Mouse (Mus musculus): ENCODE measurements around the gene Ggcx. TPM values are rescaled to one million over a fixed set of nuclear protein-coding genes. Genes with fewer than 3 reads are reported as not detected.
"Not testable (repeated sequence)": the region's sequence is repeated elsewhere in the genome, so short reads cannot be mapped to it uniquely, and the experiment has no call there.

Gene Ggcx
- polyA plus RNA-seq, 1 experiment from 2014 or later = 23.9 TPM

GRCm38 (mm10) chr6:72454833-72455373 lies 40.8 kb downstream of the Ggcx start:
- Histone ChIP-seq H3K36me3 (ENCODE audit: control insufficient read depth, insufficient read depth, low read length) (no peaks in the 10 kb centered on the region), H3K9ac (ENCODE audit: low read depth, low read length) (no peak overlapping the region), H3K9me3 (replicated peaks; ENCODE audit: control insufficient read depth, low read length) (no peaks in the 10 kb centered on the region), H3K27me3 (ENCODE audit: control insufficient read depth, insufficient read depth, low read length) (no peaks in the 10 kb centered on the region), H3K27ac (ENCODE audit: low read depth, low read length) (no peak overlapping the region), H3K4me3 (ENCODE audit: low read depth, low read length) (no peak overlapping the region), H3K4me1 (ENCODE audit: control insufficient read depth, insufficient read depth, low read length) (peaks cover 14% of the 10 kb centered on the region), H3K4me2 (no peak overlapping the region)
- 65% methylated on average over 7 of the region's 7 CpGs for WGBS (ENCODE audit: insufficient replicate concordance)
- no peak for ATAC-seq (replicated peaks; ENCODE audit: insufficient number of reproducible peaks, low FRiP score, low TSS enrichment)

GRCm38 (mm10) chr6:72456567-72456966 lies 42.5 kb downstream of the Ggcx start:
- Histone ChIP-seq H3K27me3 (ENCODE audit: control insufficient read depth, insufficient read depth, low read length) (no peaks in the 10 kb centered on the region), H3K36me3 (ENCODE audit: control insufficient read depth, insufficient read depth, low read length) (no peaks in the 10 kb centered on the region), H3K9ac (ENCODE audit: low read depth, low read length) (no peak overlapping the region), H3K4me2 (no peak overlapping the region), H3K4me3 (ENCODE audit: low read depth, low read length) (no peak overlapping the region), H3K4me1 (ENCODE audit: control insufficient read depth, insufficient read depth, low read length) (peaks cover 14% of the 10 kb centered on the region), H3K27ac (ENCODE audit: low read depth, low read length) (no peak overlapping the region), H3K9me3 (replicated peaks; ENCODE audit: control insufficient read depth, low read length) (no peaks in the 10 kb centered on the region)
- no peak for ATAC-seq (replicated peaks; ENCODE audit: insufficient number of reproducible peaks, low FRiP score, low TSS enrichment)
- WGBS (ENCODE audit: insufficient replicate concordance) = 52% methylated on average over 4 of the region's 4 CpGs

- 67% methylated on average over 7 of the region's 7 CpGs for WGBS (ENCODE audit: insufficient replicate concordance)
- no peak for ATAC-seq (replicated peaks; ENCODE audit: insufficient number of reproducible peaks, low FRiP score, low TSS enrichment)
- no peak overlapping the region for H3K4me3 ChIP-seq (ENCODE audit: low read depth, low read length)
- no peak overlapping the region for H3K9ac ChIP-seq (ENCODE audit: low read depth, low read length)
- H3K9me3 ChIP-seq (replicated peaks; ENCODE audit: control insufficient read depth, low read length) = no peaks in the 10 kb centered on the region
- H3K4me1 ChIP-seq (ENCODE audit: control insufficient read depth, insufficient read depth, low read length) = peaks cover 14% of the 10 kb centered on the region
- H3K4me2 ChIP-seq = no peak overlapping the region
- H3K36me3 ChIP-seq (ENCODE audit: control insufficient read depth, insufficient read depth, low read length) = no peaks in the 10 kb centered on the region
- H3K27me3 ChIP-seq (ENCODE audit: control insufficient read depth, insufficient read depth, low read length) = no peaks in the 10 kb centered on the region
- H3K27ac ChIP-seq (ENCODE audit: low read depth, low read length) = no peak overlapping the region
Observed at GRCm38 (mm10) chr6:72458418-72458817, 44.3 kb downstream of the Ggcx start.

DNA sequence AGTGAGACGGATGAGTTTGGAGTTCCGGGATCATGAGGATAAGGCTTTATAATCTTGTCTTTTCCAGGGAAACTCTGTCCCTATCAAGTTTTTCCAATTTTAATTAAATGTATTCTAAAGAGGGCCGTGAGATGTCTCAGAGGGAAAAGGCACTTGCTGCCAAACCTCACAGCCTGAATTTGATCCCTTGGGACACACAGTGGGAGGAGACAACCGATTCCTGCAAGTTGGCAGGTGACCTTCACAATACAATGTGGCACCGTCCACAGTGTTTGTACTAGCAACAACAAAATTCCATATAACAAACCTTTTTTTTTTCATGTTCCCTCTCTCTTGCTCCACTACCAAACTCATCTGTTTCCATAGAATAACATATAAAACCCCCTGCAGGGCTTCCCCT lies 44.8 kb downstream of the Ggcx start:
- Histone ChIP-seq H3K4me3 (ENCODE audit: low read depth, low read length) (no peak overlapping the region), H3K27me3 (ENCODE audit: control insufficient read depth, insufficient read depth, low read length) (no peaks in the 10 kb centered on the region), H3K27ac (ENCODE audit: low read depth, low read length) (no peak overlapping the region), H3K9ac (ENCODE audit: low read depth, low read length) (no peak overlapping the region), H3K4me1 (ENCODE audit: control insufficient read depth, insufficient read depth, low read length) (peaks cover 13% of the 10 kb centered on the region), H3K9me3 (replicated peaks; ENCODE audit: control insufficient read depth, low read length) (no peaks in the 10 kb centered on the region), H3K36me3 (ENCODE audit: control insufficient read depth, insufficient read depth, low read length) (no peaks in the 10 kb centered on the region), H3K4me2 (no peak overlapping the region)
- 48% methylated on average over 5 of the region's 5 CpGs for WGBS (ENCODE audit: insufficient replicate concordance)
- ATAC-seq (replicated peaks; ENCODE audit: insufficient number of reproducible peaks, low FRiP score, low TSS enrichment) = no peak

- no peak overlapping the region; the same call in 1 of the 2 replicates for H3K27ac ChIP-seq (ENCODE audit: low read depth, low read length)
- ATAC-seq (replicated peaks; ENCODE audit: insufficient number of reproducible peaks, low FRiP score, low TSS enrichment) = no peak; the same call in 1 of the 2 replicates
Observed at GRCm38 (mm10) chr6:72460036-72460801, 46.1 kb downstream of the Ggcx start.

GRCm38 (mm10) chr6:72462550-72463257 lies 48.6 kb downstream of the Ggcx start:
- not testable (repeated sequence) for H3K4me3 ChIP-seq (ENCODE audit: low read depth, low read length); H3K4me2 ChIP-seq; H3K9me3 ChIP-seq (replicated peaks; ENCODE audit: control insufficient read depth, low read length); H3K27me3 ChIP-seq (ENCODE audit: control insufficient read depth, insufficient read depth, low read length); ATAC-seq (replicated peaks; ENCODE audit: insufficient number of reproducible peaks, low FRiP score, low TSS enrichment); H3K36me3 ChIP-seq (ENCODE audit: control insufficient read depth, insufficient read depth, low read length); H3K4me1 ChIP-seq (ENCODE audit: control insufficient read depth, insufficient read depth, low read length); H3K27ac ChIP-seq (ENCODE audit: low read depth, low read length); H3K9ac ChIP-seq (ENCODE audit: low read depth, low read length)
- WGBS (ENCODE audit: insufficient replicate concordance) = 67% methylated on average over 5 of the region's 5 CpGs

More at GRCm38 (mm10) chr6:72460036-72460801, 46.1 kb downstream of the Ggcx start:
- Histone ChIP-seq H3K4me3 (ENCODE audit: low read depth, low read length) (no peak overlapping the region), H3K9ac (ENCODE audit: low read depth, low read length) (no peak overlapping the region), H3K9me3 (replicated peaks; ENCODE audit: control insufficient read depth, low read length) (no peaks in the 10 kb centered on the region), H3K27me3 (ENCODE audit: control insufficient read depth, insufficient read depth, low read length) (no peaks in the 10 kb centered on the region), H3K4me1 (ENCODE audit: control insufficient read depth, insufficient read depth, low read length) (peaks cover 4% of the 10 kb centered on the region; the same call in 1 of the 2 replicates), H3K36me3 (ENCODE audit: control insufficient read depth, insufficient read depth, low read length) (no peaks in the 10 kb centered on the region), H3K4me2 (no peak overlapping the region)
- WGBS (ENCODE audit: insufficient replicate concordance) = 40% methylated on average over 9 of the region's 9 CpGs

DNA sequence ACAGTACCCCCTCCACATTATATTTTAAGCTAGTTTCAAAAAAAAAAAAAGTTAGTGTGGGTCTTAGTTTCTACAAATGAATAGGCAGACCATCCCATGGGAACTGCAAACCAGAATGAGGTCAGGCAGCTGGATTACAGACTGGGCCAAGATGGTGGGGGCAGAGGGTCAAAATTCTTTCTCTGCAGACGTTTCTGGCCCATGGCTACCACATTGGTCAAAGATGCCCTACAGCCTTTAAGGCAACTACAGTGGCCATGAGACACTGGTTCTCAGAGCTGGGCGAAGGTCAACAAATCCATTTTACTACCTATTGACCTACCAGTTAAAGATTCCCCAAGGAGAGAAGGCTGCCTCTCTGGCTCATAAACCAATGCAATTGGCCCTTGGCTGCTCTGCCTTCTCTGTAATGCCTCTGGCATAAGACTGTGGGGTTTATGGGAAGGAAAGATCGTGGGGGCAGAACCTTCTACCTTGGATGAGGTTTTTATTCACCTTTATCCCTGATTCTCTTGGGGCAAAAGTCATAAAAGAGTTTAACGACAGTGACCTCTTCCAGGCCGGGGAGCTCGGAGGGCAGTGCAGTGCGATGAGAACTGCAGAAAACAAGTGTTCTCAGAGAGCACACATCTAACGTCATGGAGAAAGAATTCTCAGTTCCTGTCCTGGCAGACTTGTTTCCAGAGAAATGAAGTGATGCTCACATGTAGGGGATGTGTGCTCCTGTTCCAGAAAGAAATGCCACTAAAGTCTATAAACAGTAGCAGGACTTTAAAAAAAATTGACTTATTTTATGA lies 51.5 kb downstream of the Ggcx start:
- Histone ChIP-seq H3K9ac (ENCODE audit: low read depth, low read length) (no peak overlapping the region), H3K4me3 (ENCODE audit: low read depth, low read length) (no peak overlapping the region), H3K36me3 (ENCODE audit: control insufficient read depth, insufficient read depth, low read length) (no peaks in the 10 kb centered on the region), H3K27me3 (ENCODE audit: control insufficient read depth, insufficient read depth, low read length) (no peaks in the 10 kb centered on the region), H3K4me1 (ENCODE audit: control insufficient read depth, insufficient read depth, low read length) (no peaks in the 10 kb centered on the region), H3K27ac (ENCODE audit: low read depth, low read length) (no peak overlapping the region), H3K4me2 (no peak overlapping the region), H3K9me3 (replicated peaks; ENCODE audit: control insufficient read depth, low read length) (no peaks in the 10 kb centered on the region)
- WGBS (ENCODE audit: insufficient replicate concordance) = 70% methylated on average over 8 of the region's 8 CpGs
- no peak for ATAC-seq (replicated peaks; ENCODE audit: insufficient number of reproducible peaks, low FRiP score, low TSS enrichment)

- WGBS (ENCODE audit: insufficient replicate concordance) = 84% methylated on average over 4 of the region's 4 CpGs
- Histone ChIP-seq H3K4me1 (ENCODE audit: control insufficient read depth, insufficient read depth, low read length) (no peaks in the 10 kb centered on the region), H3K4me2 (no peak overlapping the region), H3K27me3 (ENCODE audit: control insufficient read depth, insufficient read depth, low read length) (no peaks in the 10 kb centered on the region), H3K27ac (ENCODE audit: low read depth, low read length) (no peak overlapping the region), H3K9ac (ENCODE audit: low read depth, low read length) (no peak overlapping the region), H3K36me3 (ENCODE audit: control insufficient read depth, insufficient read depth, low read length) (no peaks in the 10 kb centered on the region), H3K9me3 (replicated peaks; ENCODE audit: control insufficient read depth, low read length) (no peaks in the 10 kb centered on the region), H3K4me3 (ENCODE audit: low read depth, low read length) (no peak overlapping the region)
- no peak for ATAC-seq (replicated peaks; ENCODE audit: insufficient number of reproducible peaks, low FRiP score, low TSS enrichment)
Observed at GRCm38 (mm10) chr6:72466171-72466570, 52.1 kb downstream of the Ggcx start.
